Mouse (Mus musculus): ENCODE measurements at regions not wholly inside any gene's neighbourhood (a gene's known extent, or its start where the extent isn't known, plus 50 kb on each side); places are given as distances from the start of the nearest gene placed in this dataset.
"Not testable (repeated sequence)": the region's sequence is repeated elsewhere in the genome, so short reads cannot be mapped to it uniquely, and the experiment has no call there.

DNA sequence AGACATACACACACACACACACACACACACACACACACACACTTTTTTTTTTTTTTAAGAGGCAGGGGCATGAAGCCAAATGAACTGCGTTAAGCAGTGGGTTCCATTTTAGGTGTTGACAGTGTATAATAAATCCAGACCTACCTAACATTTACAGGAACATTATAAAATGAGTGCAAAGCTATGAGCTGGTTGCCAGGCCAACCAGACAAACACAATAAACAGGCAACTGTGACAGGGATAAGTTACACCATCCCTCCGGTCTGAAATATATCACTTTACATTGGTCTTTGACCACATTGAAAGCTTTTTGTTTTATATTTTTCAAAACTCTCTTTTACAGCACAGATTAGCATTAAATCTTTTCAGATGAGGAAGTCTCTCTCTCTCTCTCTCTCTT is 820.2 kb upstream of the Sox9 start:
- peak; percentile 11 for DNase-seq (ENCODE audit: low read depth)

DNA sequence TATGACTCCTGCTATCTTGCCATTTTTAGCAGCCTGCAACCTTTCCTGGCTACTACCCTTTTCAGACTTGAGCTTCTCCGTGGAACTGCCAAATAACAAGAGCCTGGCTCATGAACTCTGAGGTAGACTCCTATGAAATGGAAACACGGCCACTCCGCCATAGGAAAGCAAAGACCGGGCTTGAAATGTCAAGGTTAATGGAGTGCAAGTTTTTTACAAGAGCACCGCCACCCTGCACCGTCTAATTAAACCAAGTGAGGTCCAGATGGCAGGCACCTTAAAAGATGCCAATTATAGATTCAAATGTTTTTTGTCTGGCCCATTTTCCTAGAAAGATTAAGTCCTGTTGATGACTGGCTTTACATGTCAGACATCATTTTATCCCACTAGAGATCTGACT is 818.0 kb upstream of the Sox9 start:
- DNase-seq (ENCODE audit: low read depth): no peak

DNA sequence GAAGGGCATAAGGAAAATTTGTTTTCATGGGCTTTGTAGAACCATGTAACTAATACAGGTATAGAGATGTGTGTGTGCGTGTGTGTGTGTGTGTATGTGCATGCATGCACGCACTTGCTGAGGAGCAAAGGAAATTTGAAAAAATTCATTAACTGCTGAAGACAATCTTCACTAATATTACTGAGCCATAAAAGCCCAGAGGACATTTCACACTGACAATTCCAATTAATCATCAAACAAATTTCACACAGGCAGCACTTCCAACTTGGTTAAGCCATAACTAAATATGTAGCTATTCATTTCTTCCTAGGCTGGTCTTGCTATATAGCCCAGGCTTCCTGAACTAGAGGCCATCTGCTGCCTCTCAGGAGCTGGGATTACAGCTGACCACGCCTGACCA is 815.6 kb upstream of the Sox9 start:
- no peak for DNase-seq (ENCODE audit: low read depth)

DNA sequence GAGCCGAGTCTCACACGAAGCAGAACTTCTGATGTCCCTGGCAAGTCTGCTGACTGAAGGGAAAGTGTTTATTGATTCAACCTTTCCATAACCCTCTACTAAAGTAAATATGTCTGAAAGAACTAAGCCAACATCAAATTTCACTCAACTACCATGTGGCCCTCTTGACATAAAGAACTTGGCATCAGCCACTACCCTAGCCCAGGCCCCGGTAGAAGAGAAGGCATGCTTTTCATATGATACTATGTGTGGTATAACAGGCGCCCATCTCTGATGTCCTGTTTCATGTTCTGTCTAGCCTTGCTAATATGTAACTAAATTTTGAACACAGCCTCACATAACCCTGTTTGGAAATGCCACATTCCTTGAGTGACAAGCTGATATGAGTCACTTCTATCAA is 811.0 kb upstream of the Sox9 start:
- DNase-seq (ENCODE audit: low read depth): no peak

DNA sequence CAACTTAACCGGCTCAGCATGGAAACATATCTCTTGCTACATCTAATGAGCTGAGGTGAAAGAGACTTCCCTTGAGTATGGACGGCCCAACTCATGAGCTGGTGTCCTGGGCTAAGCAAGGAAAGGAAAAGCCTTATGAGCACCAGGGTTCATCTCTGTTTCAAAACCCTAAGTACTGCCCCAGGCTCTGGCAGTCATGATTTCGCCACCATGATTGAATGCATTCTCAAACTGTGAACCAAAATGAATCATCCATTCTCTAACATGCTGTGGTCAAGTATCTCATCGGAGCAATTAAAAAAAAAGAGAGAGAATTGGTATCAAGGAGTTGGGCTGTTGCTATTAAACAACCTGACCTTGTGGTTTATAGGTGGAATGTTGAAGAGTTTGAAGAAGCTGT is 803.4 kb upstream of the Sox9 start:
- DNase-seq (ENCODE audit: low read depth): peak; percentile 30

DNA sequence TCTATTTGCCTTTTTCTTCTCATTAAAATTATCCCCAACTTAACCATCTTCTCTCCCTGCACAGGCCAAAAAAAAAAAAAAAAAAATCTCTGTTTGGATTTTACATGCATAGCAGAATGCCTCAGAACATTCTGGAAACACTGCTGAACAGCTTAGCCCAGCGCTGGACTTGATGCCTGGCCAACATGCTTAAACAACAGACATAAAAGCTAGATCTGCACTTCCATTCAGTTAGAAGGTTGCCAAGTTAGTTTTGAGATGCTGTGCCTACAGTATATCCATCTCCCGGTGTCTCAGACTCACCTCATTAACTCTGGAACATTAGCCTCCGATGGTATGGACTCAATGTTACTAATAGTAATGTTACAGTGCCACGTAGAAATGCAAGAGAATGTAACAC is 785.6 kb upstream of the Sox9 start:
- no peak for DNase-seq (ENCODE audit: low read depth)

DNA sequence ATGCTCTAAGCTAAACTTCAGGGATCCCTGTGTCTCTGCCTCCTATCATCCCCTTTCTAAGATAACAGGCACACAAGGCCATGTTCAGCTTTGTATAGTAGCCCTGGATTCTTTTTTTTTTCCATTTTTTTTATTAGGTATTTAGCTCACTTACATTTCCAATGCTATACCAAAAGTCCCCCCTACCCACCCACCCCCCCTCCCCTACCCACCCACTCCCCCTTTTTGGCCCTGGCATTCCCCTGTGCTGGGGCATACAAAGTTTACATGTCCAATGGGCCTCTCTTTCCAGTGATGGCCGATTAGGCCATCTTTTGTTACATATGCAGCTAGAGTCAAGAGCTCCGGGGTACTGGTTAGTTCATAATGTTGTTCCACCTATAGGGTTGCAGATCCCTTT is 771.2 kb upstream of the Sox9 start:
- DNase-seq (ENCODE audit: low read depth): not testable (repeated sequence)

DNA sequence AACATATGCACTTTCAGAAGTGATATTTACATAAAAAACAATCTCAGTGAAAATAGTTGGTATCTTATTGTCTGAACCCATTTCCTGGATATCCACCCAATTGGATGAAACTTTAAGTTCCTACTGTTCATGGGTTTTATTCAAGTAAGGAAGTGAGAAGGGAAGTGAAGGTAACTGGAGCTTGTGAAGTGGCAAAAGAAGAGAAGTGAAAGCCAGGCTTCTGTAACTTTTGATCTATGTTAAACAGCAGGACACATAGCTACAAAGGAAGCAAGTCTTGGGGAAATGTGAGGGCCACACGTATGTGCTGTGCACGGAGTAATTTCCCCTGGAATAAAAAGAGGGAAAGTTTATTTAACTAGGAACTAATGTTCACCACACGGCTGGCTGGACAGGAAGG is 764.1 kb upstream of the Sox9 start:
- no peak for DNase-seq (ENCODE audit: low read depth)

DNA sequence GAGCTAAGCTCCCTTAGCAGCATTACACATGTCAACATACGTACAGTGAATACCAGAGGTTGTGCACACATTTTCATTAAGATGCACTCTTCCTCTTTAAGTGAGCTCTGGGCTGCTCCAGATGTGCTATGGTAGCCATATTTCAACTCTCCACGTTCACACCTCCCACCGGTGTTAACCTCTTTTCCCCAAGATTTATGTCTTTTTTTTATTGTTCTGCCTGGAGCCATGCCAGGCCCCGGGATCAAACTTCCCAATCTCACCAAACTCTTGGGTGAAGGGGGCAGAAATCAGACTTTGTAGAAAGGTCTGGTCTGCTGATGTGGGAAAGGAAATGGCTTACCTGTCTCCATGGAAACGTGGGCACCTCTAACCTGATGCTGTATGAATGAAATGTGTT is 754.0 kb upstream of the Sox9 start:
- DNase-seq (ENCODE audit: low read depth): no peak

DNA sequence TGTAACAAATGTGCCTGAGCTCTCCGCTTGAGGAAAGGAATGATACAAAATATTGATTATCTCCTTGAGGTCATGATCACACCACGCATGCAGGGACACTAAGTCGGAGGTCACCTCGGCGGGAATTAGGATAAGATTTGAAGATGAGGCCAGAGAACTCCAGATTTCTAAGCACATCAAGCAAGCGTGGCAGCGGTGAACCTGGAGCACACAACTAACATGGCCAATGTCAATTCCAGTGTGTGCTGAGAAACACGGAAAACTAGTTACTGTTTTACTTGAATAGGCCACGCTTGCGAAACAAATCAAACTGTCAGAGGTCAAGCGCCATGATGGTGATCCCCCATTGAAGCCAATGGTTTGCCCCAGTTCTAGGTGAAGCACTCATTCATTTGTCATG is 743.3 kb upstream of the Sox9 start:
- no peak for DNase-seq (ENCODE audit: low read depth)

DNA sequence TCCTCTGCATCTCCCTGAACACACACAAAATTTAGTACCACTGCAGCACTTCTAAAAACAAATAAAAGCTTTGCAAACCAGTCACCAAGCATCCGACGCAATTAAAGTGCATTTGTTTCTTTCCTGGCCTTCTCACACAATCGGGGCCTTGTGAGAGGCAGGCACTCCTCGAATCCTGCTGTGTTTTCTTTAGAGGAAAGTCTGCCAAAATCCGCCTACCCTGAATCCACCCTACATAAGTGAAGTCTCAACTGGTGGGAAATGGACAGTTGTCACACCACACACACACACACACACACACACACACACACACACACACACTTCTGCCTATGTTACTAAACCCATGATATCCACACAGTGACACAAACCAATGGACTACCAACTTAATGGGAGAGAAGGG is 737.6 kb upstream of the Sox9 start:
- no peak for DNase-seq (ENCODE audit: low read depth)

DNA sequence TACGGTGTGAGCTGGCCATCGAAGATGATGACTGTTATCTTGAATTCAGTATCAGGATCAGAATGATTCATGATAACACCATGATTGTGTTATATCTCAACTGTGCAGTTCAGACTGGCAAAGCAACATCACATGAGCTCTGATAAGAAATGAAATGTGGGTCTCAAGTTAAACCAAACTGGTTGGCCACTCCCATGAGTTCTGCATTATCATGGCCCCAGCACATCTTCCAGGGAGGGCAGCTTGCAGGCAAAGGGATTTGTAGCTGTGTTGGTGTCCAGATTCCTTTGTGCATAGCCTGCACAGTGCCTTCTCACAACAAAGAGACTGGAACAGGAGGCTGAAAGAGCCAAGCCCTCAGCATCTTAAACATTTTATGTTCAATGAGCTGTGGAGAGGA is 736.7 kb upstream of the Sox9 start:
- no peak for DNase-seq (ENCODE audit: low read depth)

DNA sequence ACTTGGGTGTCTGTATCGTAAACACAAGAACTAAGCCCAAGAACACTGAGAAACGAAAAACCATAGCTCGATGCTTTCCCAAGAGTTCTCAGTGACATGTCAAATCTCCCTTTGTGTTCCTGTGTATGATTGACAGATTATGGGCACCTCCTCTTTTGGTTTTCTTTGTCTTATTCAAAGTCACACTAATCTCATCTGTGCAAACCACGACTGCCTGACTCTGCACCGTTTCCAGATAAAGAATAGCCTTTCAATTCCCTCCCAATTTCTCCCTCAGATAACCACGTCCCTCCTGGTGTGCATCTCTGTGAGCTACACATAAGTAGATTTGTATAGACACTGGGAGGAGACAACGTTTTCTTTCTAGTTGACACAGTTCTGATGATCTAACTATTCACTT is 731.7 kb upstream of the Sox9 start:
- DNase-seq (ENCODE audit: low read depth): no peak

DNA sequence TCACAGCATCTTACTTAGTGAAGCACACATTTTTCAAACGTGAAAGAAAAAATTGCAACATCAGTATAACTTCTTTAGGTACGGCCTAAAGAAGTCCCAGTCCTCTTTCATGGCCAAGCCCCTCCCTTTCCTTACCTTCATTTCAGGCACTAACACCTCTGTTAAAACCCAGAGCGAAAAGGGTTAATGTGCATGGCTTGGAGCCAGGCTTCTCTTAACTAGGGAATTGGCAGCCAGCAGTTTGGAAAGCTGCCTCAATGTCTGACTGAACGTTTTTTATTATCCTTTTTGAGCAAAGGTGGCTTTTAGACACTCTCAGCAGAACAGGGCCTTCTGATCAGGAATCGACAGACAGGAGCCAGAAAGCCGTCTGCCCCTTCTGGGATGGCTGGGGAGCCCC is 726.4 kb upstream of the Sox9 start:
- peak; percentile 14 for DNase-seq (ENCODE audit: low read depth)

DNA sequence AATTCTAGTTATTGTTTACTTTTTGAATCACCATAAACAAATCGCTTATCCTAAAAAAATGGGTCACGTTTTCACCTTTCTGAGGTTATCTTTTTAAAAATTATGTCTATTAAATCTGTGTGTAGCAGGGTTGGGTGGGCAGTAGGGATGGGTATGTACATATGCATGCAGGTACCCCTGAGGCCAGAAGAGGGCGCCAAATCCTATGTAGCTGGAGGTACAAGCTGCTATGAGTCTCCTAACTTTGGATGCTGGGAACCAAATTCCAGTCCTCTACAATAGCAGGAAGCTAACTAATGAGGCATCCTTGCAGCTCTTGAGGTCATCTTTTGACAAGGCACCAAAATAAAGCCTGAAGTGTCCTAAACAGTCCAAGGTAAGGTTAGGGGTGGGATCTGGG is 714.8 kb upstream of the Sox9 start:
- DNase-seq (ENCODE audit: low read depth): peak; percentile 14

DNA sequence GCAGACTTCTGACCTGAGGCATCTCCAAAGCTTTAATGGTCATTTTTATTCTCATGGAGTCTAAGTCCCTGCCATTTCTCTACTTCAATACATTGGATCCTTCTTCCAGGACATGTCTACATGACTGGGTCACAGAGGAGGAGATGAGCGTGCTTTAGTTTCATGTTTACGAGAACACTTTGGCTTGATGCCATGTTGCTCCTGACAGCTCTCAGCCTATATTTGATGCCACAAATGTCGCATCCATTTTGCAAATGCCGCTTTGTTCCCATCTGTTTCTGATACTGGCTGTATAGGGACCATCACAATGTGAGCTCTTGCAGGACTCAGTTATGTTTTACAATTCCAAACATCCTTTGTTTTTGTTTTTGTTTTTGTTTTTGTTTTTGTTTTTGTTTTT is 713.2 kb upstream of the Sox9 start:
- DNase-seq (ENCODE audit: low read depth): no peak

DNA sequence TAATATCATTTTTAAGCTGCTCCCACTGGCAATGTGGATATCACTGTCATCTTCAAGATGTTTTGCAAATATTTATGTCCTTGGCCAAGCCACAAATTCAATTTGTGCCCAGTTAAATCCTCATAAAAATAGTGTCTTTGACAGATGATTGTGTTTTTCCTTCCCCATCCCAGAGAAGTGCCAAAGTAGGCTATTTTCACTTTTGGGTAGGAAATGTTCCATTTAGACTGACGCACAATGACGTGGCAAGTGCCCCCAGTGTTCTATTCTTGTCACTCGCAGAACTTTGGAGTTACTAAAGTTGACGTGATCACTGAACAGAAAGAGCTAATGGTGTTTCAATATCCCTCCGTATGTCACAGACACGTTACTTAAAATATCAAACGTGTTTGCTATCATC is 710.5 kb upstream of the Sox9 start:
- DNase-seq (ENCODE audit: low read depth): peak; percentile 5

DNA sequence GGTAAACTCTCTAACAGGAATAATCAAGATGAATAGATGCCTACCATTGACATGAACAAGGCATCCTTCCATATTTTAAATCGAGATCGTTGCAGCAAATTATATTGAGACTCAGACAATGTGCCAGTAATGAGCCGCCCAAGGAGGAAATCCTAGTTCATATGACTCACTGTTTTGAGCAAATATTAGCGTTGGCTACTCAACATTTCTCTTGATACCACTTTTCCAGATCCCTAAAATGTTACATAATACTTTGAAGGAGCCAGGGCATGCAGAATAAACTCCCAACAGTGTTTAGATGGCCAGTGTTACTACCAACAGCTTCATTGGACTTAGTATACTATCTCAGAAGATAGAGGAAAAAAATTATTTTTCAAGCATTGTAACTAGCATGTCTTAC is 700.6 kb upstream of the Sox9 start:
- no peak for DNase-seq (ENCODE audit: low read depth)

DNA sequence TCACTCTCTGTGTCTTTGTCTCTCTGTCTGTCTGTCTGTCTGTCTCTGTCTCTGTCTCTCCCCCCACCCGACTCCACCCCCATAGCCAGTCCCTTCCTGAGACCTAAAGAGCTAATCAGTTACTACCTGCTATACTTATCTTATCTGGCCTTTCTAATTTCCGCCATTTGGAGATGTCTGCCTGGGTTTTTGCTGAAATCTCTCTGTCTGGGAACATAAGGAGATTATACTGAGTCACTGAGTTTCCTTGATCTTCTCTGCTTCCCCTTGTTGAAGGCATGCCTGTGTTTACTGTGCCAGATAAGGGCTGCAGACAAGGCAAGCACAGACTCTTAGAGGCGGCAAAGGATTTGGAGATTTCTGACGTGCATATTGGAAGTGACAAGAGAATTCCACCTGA is 699.0 kb upstream of the Sox9 start:
- no peak for DNase-seq (ENCODE audit: low read depth)

DNA sequence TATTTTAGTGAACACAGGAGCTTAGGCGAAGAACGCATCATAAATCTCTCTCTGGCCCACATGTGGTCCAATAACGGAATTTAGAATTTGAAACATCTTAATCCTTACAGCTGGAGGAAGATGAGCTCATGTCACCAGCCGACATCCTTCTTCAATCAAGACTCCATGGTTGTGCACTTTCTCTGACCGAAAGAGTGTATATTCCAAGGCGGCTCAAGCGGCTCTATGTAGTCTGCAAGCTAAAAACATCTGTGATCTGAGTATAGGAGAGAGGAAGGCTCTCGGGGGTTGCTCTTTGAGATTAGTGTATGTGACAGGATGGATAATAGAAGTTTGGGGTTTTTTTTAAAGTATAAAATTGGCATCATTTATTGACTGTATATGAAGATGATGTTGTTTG is 689.9 kb upstream of the Sox9 start:
- DNase-seq (ENCODE audit: low read depth): no peak

DNA sequence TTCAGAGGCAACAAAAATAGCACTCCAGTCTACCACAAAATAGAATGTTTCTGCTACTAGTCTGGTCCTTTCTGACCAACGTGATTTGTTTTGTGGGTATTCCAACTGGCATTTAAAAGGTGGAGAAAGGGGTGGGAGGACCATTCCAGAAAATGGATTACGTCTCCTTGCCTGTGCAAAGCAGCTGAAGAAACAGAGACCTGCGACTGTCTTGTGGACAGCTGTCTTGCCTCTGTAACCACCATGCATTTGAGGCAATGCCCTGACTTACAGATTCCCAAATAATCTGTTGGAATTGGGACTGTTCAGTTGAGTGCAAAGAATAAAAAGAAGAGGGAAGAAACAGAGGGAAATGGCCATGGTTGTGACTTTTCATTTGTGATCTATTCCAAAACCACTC is 687.0 kb upstream of the Sox9 start:
- no peak for DNase-seq (ENCODE audit: low read depth)

DNA sequence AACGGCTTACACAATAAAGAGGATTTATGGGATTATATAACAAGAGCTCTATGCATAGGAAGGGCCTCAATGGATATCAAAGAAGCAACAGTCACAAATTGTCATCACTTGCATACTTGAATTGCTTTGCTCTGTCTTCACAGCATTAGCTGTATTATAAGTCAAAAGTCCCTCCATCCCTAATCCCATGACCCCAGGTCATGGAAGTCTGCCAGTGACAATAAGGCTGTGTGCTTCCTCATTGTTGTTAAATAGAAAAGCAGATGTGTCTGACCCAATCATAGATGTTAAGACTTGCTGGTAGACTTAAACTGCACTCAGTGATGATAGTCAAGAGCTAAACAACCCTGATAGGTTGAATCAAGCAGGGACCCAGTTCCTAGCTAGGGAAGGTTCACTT is 683.9 kb upstream of the Sox9 start:
- no peak for DNase-seq (ENCODE audit: low read depth)

DNA sequence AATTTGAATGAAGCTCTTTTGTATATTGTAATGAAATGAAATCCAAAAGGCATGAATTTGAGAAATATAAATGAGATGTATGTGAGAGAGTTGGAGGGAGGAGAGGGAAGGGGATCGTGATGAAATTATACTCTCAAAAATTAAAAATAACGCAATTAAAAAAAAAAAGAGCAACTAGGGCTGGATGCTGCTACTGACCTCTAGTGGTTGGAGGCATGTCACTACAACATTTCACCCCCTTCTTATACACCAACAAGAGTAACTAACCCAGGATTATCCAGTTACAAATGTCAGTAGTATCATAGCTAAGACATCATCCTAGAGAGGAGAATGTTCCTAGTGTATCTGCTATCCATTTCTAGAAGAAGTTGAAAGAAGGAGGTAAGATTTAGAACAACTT is 678.8 kb upstream of the Sox9 start:
- peak; percentile 28 for DNase-seq (ENCODE audit: low read depth)

DNA sequence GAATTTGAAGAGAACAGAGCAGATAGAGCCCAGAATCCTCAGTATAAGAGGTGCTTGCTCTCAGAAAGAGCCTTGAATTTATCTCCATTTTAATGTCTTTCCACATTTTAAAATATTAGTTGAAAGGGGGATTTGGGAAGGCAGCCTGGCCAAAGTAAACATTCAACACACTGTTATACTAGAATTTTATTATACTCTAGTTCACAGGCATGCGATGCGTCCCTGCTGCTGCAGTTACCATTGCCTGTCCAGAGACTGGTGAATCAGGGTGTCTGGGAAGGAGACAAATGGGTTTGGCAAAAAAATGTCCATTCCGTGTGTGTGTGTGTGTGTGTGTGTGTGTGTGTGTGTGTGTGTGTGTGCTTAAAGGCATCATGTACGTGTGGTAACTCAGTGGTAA is 675.1 kb upstream of the Sox9 start:
- DNase-seq (ENCODE audit: low read depth): no peak

DNA sequence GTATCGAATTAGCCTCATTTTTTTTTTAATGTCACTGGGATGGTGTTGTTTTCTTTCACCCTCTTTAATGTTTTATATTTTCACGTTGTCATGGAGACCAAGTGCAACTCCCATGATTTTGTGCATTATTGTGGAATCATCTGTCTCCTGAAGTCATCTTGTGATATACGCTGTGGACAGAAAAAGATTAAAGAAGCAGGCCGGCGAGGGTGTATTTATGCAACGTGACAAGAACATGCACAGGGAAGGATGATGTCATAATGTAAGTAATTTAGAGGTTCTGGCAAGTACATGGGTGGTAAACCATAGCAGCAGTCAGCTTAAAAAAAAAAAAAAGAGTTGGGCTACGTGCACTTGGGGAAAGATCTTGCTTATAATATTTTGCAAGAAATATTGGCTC is 674.7 kb upstream of the Sox9 start:
- no peak for DNase-seq (ENCODE audit: low read depth)

DNA sequence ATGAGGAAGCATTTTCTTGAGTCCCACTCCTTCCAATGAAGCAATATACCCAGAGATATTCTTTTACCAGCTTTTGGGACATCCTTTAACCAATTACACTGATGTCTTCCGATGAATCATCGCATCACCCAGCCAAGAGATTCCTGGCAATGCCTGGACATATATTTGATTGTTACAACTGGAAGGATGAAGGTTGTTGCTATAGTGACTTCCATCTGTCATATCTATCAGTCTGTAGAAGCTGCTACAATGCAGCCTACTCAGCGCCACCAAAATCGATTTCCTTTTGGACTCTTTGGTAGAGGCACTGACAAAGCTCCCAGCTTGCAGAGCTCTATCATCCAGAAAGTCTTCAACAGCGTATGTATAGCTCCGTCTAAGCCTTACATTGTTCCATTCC is 661.0 kb upstream of the Sox9 start:
- DNase-seq (ENCODE audit: low read depth): peak; percentile 14
